Mouse (Mus musculus) embryonic fibroblast, embryonic 13.5 days (primary cell): ENCODE data around the gene Pck1.

ENCODE experiments used
- CTCF ChIP-seq: IDR thresholded peaks from 2 replicates; pipeline ENCODE4 v1.5.1; 2011; ENCODE audit warnings: mild to moderate bottlenecking, control low read depth, low read length, moderate library complexity, borderline replicate concordance; ENCODE audit not compliant: insufficient read depth
- POLR2A ChIP-seq: IDR thresholded peaks from 2 replicates; pipeline ENCODE4 v1.6.1; 2011; ENCODE audit warnings: low read depth, mild to moderate bottlenecking, control low read depth, low read length, moderate library complexity

DNA sequence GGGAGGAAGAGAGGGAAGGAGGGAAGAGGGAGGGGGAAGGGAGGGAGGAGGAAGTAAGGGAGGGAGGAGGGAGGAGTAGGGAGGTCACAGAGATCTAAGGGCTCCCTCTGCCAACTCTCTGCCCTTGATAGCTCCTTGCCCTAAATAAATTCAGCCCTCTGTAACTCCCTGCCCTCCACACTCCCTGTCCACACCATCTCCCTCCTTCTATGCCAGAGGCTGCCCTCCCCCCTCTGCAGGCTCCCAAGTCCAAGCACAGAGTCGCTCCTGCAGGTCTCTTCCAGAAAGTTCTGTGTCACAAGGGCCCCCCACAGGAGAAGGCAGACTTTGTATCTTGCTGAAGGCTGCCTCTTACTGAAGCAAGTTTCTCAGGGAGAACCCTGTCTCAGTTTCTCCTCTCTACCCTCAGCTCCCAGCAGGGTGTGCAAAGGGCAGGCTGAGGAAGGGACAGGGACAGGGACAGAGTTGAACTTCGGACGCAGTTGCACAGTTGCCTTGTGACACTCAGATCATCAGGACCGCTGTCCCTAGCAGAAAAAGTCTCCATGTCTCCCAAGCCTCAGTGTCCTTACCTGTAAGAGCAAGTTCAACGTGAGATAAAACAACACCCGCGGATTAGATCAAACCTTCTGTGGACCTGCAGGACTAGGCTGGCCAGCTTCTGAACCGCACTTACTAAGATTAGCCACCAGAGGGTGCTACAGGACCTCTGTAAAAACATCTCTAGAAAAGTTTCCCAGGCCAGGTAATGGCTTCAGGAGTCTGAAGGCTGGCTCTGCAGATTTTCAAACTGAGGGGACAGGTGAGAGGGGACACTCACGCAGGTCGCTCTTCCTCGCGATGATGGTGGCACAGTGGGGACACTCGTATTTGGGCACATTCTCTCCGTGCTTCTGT lies 45.7 kb upstream of the Pck1 start:
- TF ChIP-seq POLR2A (no peak), CTCF (peak; percentile 16; the same call in 1 of the 2 replicates)
